10 mouse cellular contexts compared by ENCODE assay signal in genomic region chr12:73334051-73334551, GRCm38 (mm10). TPM values are rescaled to one million over a fixed set of nuclear protein-coding genes. Genes with fewer than 3 reads are reported as not detected.
DNase-seq lines count a peak whose midpoint lies in the region; ATAC-seq and TF ChIP-seq lines count a peak whose summit lies in the region.
"Had no signal": no experiment of that assay in that cellular context is flagged by ENCODE, and none has a peak within 500 bp of the region (broad histone marks: within the 10 kb centered on the region; RNA-seq: fewer than 3 reads in every experiment).

No protein-coding gene starts in this region.

- 71% methylated on average over 8 of the region's 8 CpGs for WGBS in kidney, embryonic 16.5 days
- 57% methylated on average over 8 of the region's 8 CpGs for WGBS in embryonic facial prominence, embryonic 10.5 days
- WGBS in forebrain, postnatal 0 days = 45% methylated on average over 8 of the region's 8 CpGs
- 43% methylated on average over 8 of the region's 8 CpGs for WGBS in neural tube, embryonic 14.5 days

- H3K4me2 ChIP-seq in kidney, embryonic 16.5 days (replicated peaks; ENCODE audit: low read depth, low read length) = no peak overlapping the region
- H3K4me2 ChIP-seq in forebrain, postnatal 0 days (ENCODE audit: low read depth) = no peak overlapping the region
- H3K4me2 ChIP-seq in neural tube, embryonic 14.5 days (ENCODE audit: low read depth, low read length) = no peak overlapping the region
- H3K4me2 ChIP-seq: liver, embryonic 13.5 days; stomach, embryonic 15.5 days had no signal

- H3K9me3 ChIP-seq in kidney, embryonic 16.5 days (ENCODE audit: low read length) = no peaks in the 10 kb centered on the region
- no peaks in the 10 kb centered on the region for H3K9me3 ChIP-seq in embryonic facial prominence, embryonic 10.5 days
- no peaks in the 10 kb centered on the region for H3K9me3 ChIP-seq in forebrain, postnatal 0 days (ENCODE audit: low read length)
- no peaks in the 10 kb centered on the region for H3K9me3 ChIP-seq in neural tube, embryonic 14.5 days (ENCODE audit: control insufficient read depth, low read length)
- H3K9me3 ChIP-seq: liver, embryonic 13.5 days; stomach, embryonic 15.5 days had no signal

- no peaks in the 10 kb centered on the region for H3K4me1 ChIP-seq in kidney, embryonic 16.5 days (ENCODE audit: insufficient read depth, low read length)
- peaks cover 58% of the 10 kb centered on the region for H3K4me1 ChIP-seq in embryonic facial prominence, embryonic 10.5 days
- no peaks in the 10 kb centered on the region for H3K4me1 ChIP-seq in forebrain, postnatal 0 days (ENCODE audit: insufficient read depth)
- H3K4me1 ChIP-seq in neural tube, embryonic 14.5 days (ENCODE audit: control insufficient read depth, insufficient read depth, low read length) = no peaks in the 10 kb centered on the region
- H3K4me1 ChIP-seq: liver, embryonic 13.5 days; stomach, embryonic 15.5 days had no signal

- DNase-seq in kidney, postnatal 14 days = peak; percentile 20
- DNase-seq in embryonic facial prominence, embryonic 10.5 days (ENCODE audit: low spot score) = peak; percentile 31
- DNase-seq in forebrain, postnatal 0 days = peak; percentile 39
- no peak for DNase-seq in lung, postnatal 14 days
- no peak for DNase-seq in lung, postnatal 10 days
- DNase-seq: liver, embryonic 13.5 days had no signal

- no peak for ATAC-seq in kidney, embryonic 16.5 days (ENCODE audit: low FRiP score, low TSS enrichment)
- ATAC-seq in forebrain, postnatal 0 days = peak; percentile 56; the same call in 1 of the 2 replicates
- ATAC-seq in neural tube, embryonic 14.5 days (ENCODE audit: low read depth) = peak; percentile 90
- ATAC-seq: Patski had no signal

- no peak overlapping the region for H3K4me3 ChIP-seq in kidney, embryonic 16.5 days (ENCODE audit: low read length)
- H3K4me3 ChIP-seq in embryonic facial prominence, embryonic 10.5 days = no peak overlapping the region
- no peak overlapping the region for H3K4me3 ChIP-seq in forebrain, postnatal 0 days (ENCODE audit: low read depth, low read length)
- H3K4me3 ChIP-seq in neural tube, embryonic 14.5 days (ENCODE audit: low read depth, low read length) = no peak overlapping the region
- H3K4me3 ChIP-seq: liver, embryonic 13.5 days; stomach, embryonic 15.5 days had no signal

- no peaks in the 10 kb centered on the region for H3K27me3 ChIP-seq in kidney, embryonic 16.5 days (ENCODE audit: insufficient read depth, low read length)
- no peaks in the 10 kb centered on the region for H3K27me3 ChIP-seq in embryonic facial prominence, embryonic 10.5 days (replicated peaks; ENCODE audit: low read depth, poor library complexity, severe bottlenecking)
- H3K27me3 ChIP-seq in forebrain, postnatal 0 days (ENCODE audit: insufficient read depth, low read length) = no peaks in the 10 kb centered on the region
- no peaks in the 10 kb centered on the region for H3K27me3 ChIP-seq in neural tube, embryonic 14.5 days (ENCODE audit: control insufficient read depth, insufficient read depth, low read length)
- H3K27me3 ChIP-seq: liver, embryonic 13.5 days; Patski; stomach, embryonic 15.5 days had no signal

- no peak overlapping the region for H3K27ac ChIP-seq in kidney, embryonic 16.5 days (ENCODE audit: low read length)
- peak overlapping the region; percentile 19; the same call in 1 of the 2 replicates for H3K27ac ChIP-seq in embryonic facial prominence, embryonic 10.5 days (replicated peaks)
- no peak overlapping the region for H3K27ac ChIP-seq in forebrain, postnatal 0 days (ENCODE audit: low read depth, low read length)
- no peak overlapping the region for H3K27ac ChIP-seq in neural tube, embryonic 14.5 days (ENCODE audit: low read depth, low read length)
- H3K27ac ChIP-seq: liver, embryonic 13.5 days; stomach, embryonic 15.5 days had no signal

- no peak for TF ChIP-seq CTCF in forebrain, postnatal 0 days (IDR thresholded peaks at IDR 0.05; ENCODE audit: low read depth)

- no peak overlapping the region for H3K9ac ChIP-seq in kidney, embryonic 16.5 days (replicated peaks; ENCODE audit: low read length)
- H3K9ac ChIP-seq in forebrain, postnatal 0 days = no peak overlapping the region
- H3K9ac ChIP-seq in neural tube, embryonic 14.5 days (replicated peaks; ENCODE audit: low read depth, low read length) = no peak overlapping the region
- H3K9ac ChIP-seq: liver, embryonic 13.5 days; stomach, embryonic 15.5 days had no signal

- no peaks in the 10 kb centered on the region for H3K36me3 ChIP-seq in kidney, embryonic 16.5 days (ENCODE audit: insufficient read depth, low read length)
- 0 out of 2 replicates have a peak, but pooled peaks cover 3% of the 10 kb centered on the region for H3K36me3 ChIP-seq in embryonic facial prominence, embryonic 10.5 days (replicated peaks)
- H3K36me3 ChIP-seq in forebrain, postnatal 0 days (ENCODE audit: insufficient read depth) = no peaks in the 10 kb centered on the region; the same call in 1 of the 2 replicates
- H3K36me3 ChIP-seq in neural tube, embryonic 14.5 days (ENCODE audit: control insufficient read depth, insufficient read depth, low read length) = no peaks in the 10 kb centered on the region
- H3K36me3 ChIP-seq: liver, embryonic 13.5 days; stomach, embryonic 15.5 days had no signal

RNA-seq across cellular contexts. Expression of gene Slc38a6, which starts 47.5 kb away (rescaled TPM):
- 6.0 and 11.4 TPM in 2 replicates for polyA plus RNA-seq in kidney, embryonic 16.5 days (2015; fragmentation: Nextera tagmentation; extraction: Ambion mirVana)
- polyA plus RNA-seq in embryonic facial prominence, embryonic 10.5 days (2016; fragmentation: Nextera tagmentation; extraction: Ambion mirVana) = 8.9 and 10.0 TPM in 2 replicates
- 9.8 and 20.2 TPM in 2 replicates for total RNA-seq in forebrain, postnatal 0 days (2014; rRNA removed)
- polyA plus RNA-seq in forebrain, postnatal 0 days (2015; fragmentation: Nextera tagmentation; extraction: Ambion mirVana) = 4.5 and 9.2 TPM in 2 replicates
- 11.0 and 20.7 TPM in 2 replicates for polyA plus RNA-seq in neural tube, embryonic 14.5 days (2014; fragmentation: Nextera tagmentation; extraction: Ambion mirVana)

RNA-seq across cellular contexts. Expression of gene Trmt5, which starts 47.6 kb away (rescaled TPM):
- 18.5 and 19.5 TPM in 2 replicates for polyA plus RNA-seq in kidney, embryonic 16.5 days (2015; fragmentation: Nextera tagmentation; extraction: Ambion mirVana)
- 19.8 and 21.0 TPM in 2 replicates for polyA plus RNA-seq in embryonic facial prominence, embryonic 10.5 days (2016; fragmentation: Nextera tagmentation; extraction: Ambion mirVana)
- 13.3 and 13.9 TPM in 2 replicates for total RNA-seq in forebrain, postnatal 0 days (2014; rRNA removed)
- polyA plus RNA-seq in forebrain, postnatal 0 days (2015; fragmentation: Nextera tagmentation; extraction: Ambion mirVana) = 12.0 and 12.7 TPM in 2 replicates
- polyA plus RNA-seq in neural tube, embryonic 14.5 days (2014; fragmentation: Nextera tagmentation; extraction: Ambion mirVana) = 14.9 and 16.9 TPM in 2 replicates

Comparison
In these comparisons a context has a peak if more than half of its experiments do, and no peak if none do; other contexts are left out.
1. DNase-seq: peak in kidney, postnatal 14 days (single experiment), embryonic facial prominence, embryonic 10.5 days (single experiment) and forebrain, postnatal 0 days (single experiment); none in lung, postnatal 14 days (single experiment) and lung, postnatal 10 days (single experiment).